In the genomic region with DNA sequence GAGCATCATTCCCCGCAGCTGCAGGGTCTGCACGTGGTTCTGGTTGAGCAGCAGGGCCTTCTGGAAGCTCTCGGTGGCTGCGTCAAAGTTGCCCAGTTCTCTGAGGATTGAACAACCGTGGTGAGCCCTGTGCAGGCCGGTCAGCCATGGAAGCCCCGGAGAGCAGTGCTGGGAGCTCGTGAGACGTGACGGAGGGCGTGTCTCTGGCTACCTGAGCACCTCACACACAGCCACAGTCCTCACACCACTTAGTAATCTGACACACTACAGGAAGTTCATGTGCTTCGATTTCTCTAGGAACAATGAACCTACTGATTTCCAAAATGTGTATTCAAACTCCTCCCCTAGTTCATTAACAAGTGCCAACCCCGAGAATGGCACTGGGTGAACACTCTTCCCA, we compare ENCODE assay signal across 28 mouse cellular contexts.
"Had no signal": no experiment of that assay in that cellular context is flagged by ENCODE, and none has a peak within 500 bp of the region (broad histone marks: within the 10 kb centered on the region; RNA-seq: fewer than 3 reads in every experiment).

No protein-coding gene starts in this region.

- H3K9ac ChIP-seq: embryonic facial prominence, embryonic 12.5 days; embryonic facial prominence, embryonic 13.5 days; embryonic facial prominence, embryonic 15.5 days; forebrain, embryonic 12.5 days; forebrain, embryonic 13.5 days; forebrain, embryonic 15.5 days; forebrain, postnatal 0 days had no signal

- ATAC-seq: forebrain, embryonic 13.5 days; forebrain, embryonic 14.5 days; forebrain, embryonic 15.5 days; forebrain, embryonic 16.5 days; forebrain, postnatal 0 days had no signal

- H3K27ac ChIP-seq: embryonic facial prominence, embryonic 10.5 days; embryonic facial prominence, embryonic 12.5 days; embryonic facial prominence, embryonic 13.5 days; embryonic facial prominence, embryonic 15.5 days; forebrain, embryonic 10.5 days; forebrain, embryonic 12.5 days; forebrain, embryonic 13.5 days; forebrain, embryonic 15.5 days; gastrocnemius, adult 2 months had no signal

- H3K9me3 ChIP-seq: embryonic facial prominence, embryonic 10.5 days; embryonic facial prominence, embryonic 12.5 days; embryonic facial prominence, embryonic 13.5 days; embryonic facial prominence, embryonic 15.5 days; forebrain, embryonic 10.5 days; forebrain, embryonic 12.5 days; forebrain, embryonic 13.5 days; forebrain, embryonic 15.5 days had no signal

- H3K4me2 ChIP-seq: embryonic facial prominence, embryonic 12.5 days; embryonic facial prominence, embryonic 13.5 days; embryonic facial prominence, embryonic 15.5 days; forebrain, embryonic 12.5 days; forebrain, embryonic 13.5 days; forebrain, embryonic 15.5 days had no signal

- DNase-seq: cerebellum, adult 2 months; cerebellum, adult 8-10 months; cerebellum, adult 9-10 months; cerebellum, adult 9-11 months; cerebellum, postnatal 10 days; cerebellum, postnatal 14 days; cerebellum, postnatal 25 days; cerebellum, postnatal 36 days; embryo, embryonic 11 days; forebrain, postnatal 0 days; gastrocnemius, adult 2 months; gastrocnemius, postnatal 10 days; gastrocnemius, postnatal 14 days; gastrocnemius, postnatal 25 days; gastrocnemius, postnatal 36 days; heart, adult 11 months; heart, adult 18-20 months had no signal

- H3K4me3 ChIP-seq: embryonic facial prominence, embryonic 10.5 days; embryonic facial prominence, embryonic 12.5 days; embryonic facial prominence, embryonic 13.5 days; embryonic facial prominence, embryonic 15.5 days; erythroblast, embryonic 14.5 days; forebrain, embryonic 10.5 days; forebrain, embryonic 12.5 days; forebrain, embryonic 13.5 days; forebrain, embryonic 15.5 days; gastrocnemius, adult 2 months had no signal

- H3K27me3 ChIP-seq: embryonic facial prominence, embryonic 12.5 days; embryonic facial prominence, embryonic 13.5 days; embryonic facial prominence, embryonic 15.5 days; forebrain, embryonic 12.5 days; forebrain, embryonic 13.5 days; forebrain, embryonic 15.5 days had no signal

- H3K4me1 ChIP-seq: embryonic facial prominence, embryonic 10.5 days; embryonic facial prominence, embryonic 12.5 days; embryonic facial prominence, embryonic 13.5 days; embryonic facial prominence, embryonic 15.5 days; forebrain, embryonic 10.5 days; forebrain, embryonic 12.5 days; forebrain, embryonic 13.5 days; forebrain, embryonic 15.5 days had no signal
